Mouse (Mus musculus): Measurements from ENCODE around the gene Hspa1l.

Hspa1l gene

GRCm38 (mm10) chr17:35016376-35016775, 43.9 kb downstream of the Hspa1l start, which contains the start of gene Vwa7:
Gene Vwa7 (plus strand): TSS chr17:35016579.
- in situ Hi-C loops (cut with MboI; ENCODE audit: low pct_unique_long_range_greater_than_20kb in 1 of 2, low sequenced_read_pairs in 2 of 2, unreplicated experiment in 1 of 2): loop anchor here in 1 of 2 experiments (10.0 kb wide), 1 partner anchor 128 kb away; no protein-coding TSS in a partner anchor

- in situ Hi-C loops (cut with MboI; ENCODE audit: low pct_unique_long_range_greater_than_20kb in 1 of 2, low sequenced_read_pairs in 2 of 2, unreplicated experiment in 1 of 2): loop anchor here in 1 of 2 experiments (10.0 kb wide), 1 partner anchor 128 kb away; no protein-coding TSS in a partner anchor
Observed at GRCm38 (mm10) chr17:35016791-35017705, 44.5 kb downstream of the Hspa1l start.

- in situ Hi-C loops (cut with MboI; ENCODE audit: low pct_unique_long_range_greater_than_20kb in 1 of 2, low sequenced_read_pairs in 2 of 2, unreplicated experiment in 1 of 2): loop anchor here in 1 of 2 experiments (10.0 kb wide), 1 partner anchor 127 kb away; no protein-coding TSS in a partner anchor
Observed at GRCm38 (mm10) chr17:35017706-35018030, 45.2 kb downstream of the Hspa1l start.

- in situ Hi-C loops (cut with MboI; ENCODE audit: low pct_unique_long_range_greater_than_20kb in 1 of 2, low sequenced_read_pairs in 2 of 2, unreplicated experiment in 1 of 2): loop anchor here in 1 of 2 experiments (10.0 kb wide), 1 partner anchor 127 kb away; no protein-coding TSS in a partner anchor
Observed at GRCm38 (mm10) chr17:35018171-35018570, 45.7 kb downstream of the Hspa1l start.

GRCm38 (mm10) chr17:35019894-35020293, 47.4 kb downstream of the Hspa1l start:
- in situ Hi-C loops (cut with MboI; ENCODE audit: low pct_unique_long_range_greater_than_20kb in 1 of 2, low sequenced_read_pairs in 2 of 2, unreplicated experiment in 1 of 2): loop anchor here (5.0 to 10.0 kb wide), 2 partner anchors 92 to 125 kb away; no protein-coding TSS in a partner anchor

- in situ Hi-C loops (cut with MboI; ENCODE audit: low pct_unique_long_range_greater_than_20kb in 1 of 2, low sequenced_read_pairs in 2 of 2, unreplicated experiment in 1 of 2): loop anchor here in 1 of 2 experiments (5.0 kb wide), 1 partner anchor 92 kb away; no protein-coding TSS in a partner anchor
Observed at GRCm38 (mm10) chr17:35020551-35020950, 48.0 kb downstream of the Hspa1l start.

- in situ Hi-C loops (cut with MboI; ENCODE audit: low pct_unique_long_range_greater_than_20kb in 1 of 2, low sequenced_read_pairs in 2 of 2, unreplicated experiment in 1 of 2): loop anchor here in 1 of 2 experiments (5.0 kb wide), 1 partner anchor 91 kb away; no protein-coding TSS in a partner anchor
Observed at GRCm38 (mm10) chr17:35021163-35021808, 48.8 kb downstream of the Hspa1l start.

- in situ Hi-C loops (cut with MboI; ENCODE audit: low pct_unique_long_range_greater_than_20kb in 1 of 2, low sequenced_read_pairs in 2 of 2, unreplicated experiment in 1 of 2): loop anchor here in 1 of 2 experiments (5.0 kb wide), 1 partner anchor 90 kb away; no protein-coding TSS in a partner anchor
Observed at GRCm38 (mm10) chr17:35021842-35022477, 49.5 kb downstream of the Hspa1l start.

- in situ Hi-C loops (cut with MboI; ENCODE audit: low pct_unique_long_range_greater_than_20kb in 1 of 2, low sequenced_read_pairs in 2 of 2, unreplicated experiment in 1 of 2): loop anchor here in 1 of 2 experiments (5.0 kb wide), 1 partner anchor 90 kb away; no protein-coding TSS in a partner anchor
Observed at GRCm38 (mm10) chr17:35022541-35023060, 50.1 kb downstream of the Hspa1l start.

- in situ Hi-C loops (cut with MboI; ENCODE audit: low pct_unique_long_range_greater_than_20kb in 1 of 2, low sequenced_read_pairs in 2 of 2, unreplicated experiment in 1 of 2): loop anchor here in 1 of 2 experiments (5.0 kb wide), 1 partner anchor 89 kb away; no protein-coding TSS in a partner anchor
Observed at GRCm38 (mm10) chr17:35023221-35023620, 50.7 kb downstream of the Hspa1l start.

- in situ Hi-C loops (cut with MboI; ENCODE audit: low pct_unique_long_range_greater_than_20kb in 1 of 2, low sequenced_read_pairs in 2 of 2, unreplicated experiment in 1 of 2): loop anchor here in 1 of 2 experiments (5.0 kb wide), 1 partner anchor 89 kb away; no protein-coding TSS in a partner anchor
Observed at GRCm38 (mm10) chr17:35023756-35024155, 51.3 kb downstream of the Hspa1l start.

GRCm38 (mm10) chr17:35024261-35024660, 51.8 kb downstream of the Hspa1l start:
- in situ Hi-C loops (cut with MboI; ENCODE audit: low pct_unique_long_range_greater_than_20kb in 1 of 2, low sequenced_read_pairs in 2 of 2, unreplicated experiment in 1 of 2): loop anchor here in 1 of 2 experiments (5.0 kb wide), 1 partner anchor 88 kb away; no protein-coding TSS in a partner anchor

- in situ Hi-C loops (cut with MboI; ENCODE audit: low pct_unique_long_range_greater_than_20kb in 1 of 2, low sequenced_read_pairs in 2 of 2, unreplicated experiment in 1 of 2): loop anchor here in 1 of 2 experiments (5.0 kb wide), 1 partner anchor 87 kb away; no protein-coding TSS in a partner anchor
Observed at GRCm38 (mm10) chr17:35024691-35025488, 52.4 kb downstream of the Hspa1l start.

- in situ Hi-C loops (cut with MboI; ENCODE audit: low pct_unique_long_range_greater_than_20kb in 1 of 2, low sequenced_read_pairs in 2 of 2, unreplicated experiment in 1 of 2): no loop called here
Observed at GRCm38 (mm10) chr17:35026206-35026605, 53.7 kb downstream of the Hspa1l start.

GRCm38 (mm10) chr17:35027277-35028068, 55.0 kb downstream of the Hspa1l start, which contains the start of gene Sapcd1:
Gene Sapcd1 (minus strand): TSS chr17:35028016.
- in situ Hi-C loops (cut with MboI; ENCODE audit: low pct_unique_long_range_greater_than_20kb in 1 of 2, low sequenced_read_pairs in 2 of 2, unreplicated experiment in 1 of 2): no loop called here

GRCm38 (mm10) chr17:35028315-35028714, 55.8 kb downstream of the Hspa1l start:
- in situ Hi-C loops (cut with MboI; ENCODE audit: low pct_unique_long_range_greater_than_20kb in 1 of 2, low sequenced_read_pairs in 2 of 2, unreplicated experiment in 1 of 2): no loop called here
